Mouse (Mus musculus) spleen, adult 2 months (tissue): Measurements from ENCODE around the gene Sin3b.

ENCODE experiments used
- CTCF ChIP-seq: fragments of 200-500 bp; IDR thresholded peaks from 2 replicates; pipeline ENCODE4 v1.5.1; 2011; ENCODE audit warnings: mild to moderate bottlenecking, inconsistent platforms; ENCODE audit not compliant: insufficient read depth, insufficient read length, insufficient replicate concordance; ENCODE audit errors: extremely low read depth
- POLR2A ChIP-seq: fragments of 200-500 bp; IDR thresholded peaks from 2 replicates; pipeline ENCODE4 v1.6.1; 2011; ENCODE audit warnings: low read depth, low read length, inconsistent platforms

DNA sequence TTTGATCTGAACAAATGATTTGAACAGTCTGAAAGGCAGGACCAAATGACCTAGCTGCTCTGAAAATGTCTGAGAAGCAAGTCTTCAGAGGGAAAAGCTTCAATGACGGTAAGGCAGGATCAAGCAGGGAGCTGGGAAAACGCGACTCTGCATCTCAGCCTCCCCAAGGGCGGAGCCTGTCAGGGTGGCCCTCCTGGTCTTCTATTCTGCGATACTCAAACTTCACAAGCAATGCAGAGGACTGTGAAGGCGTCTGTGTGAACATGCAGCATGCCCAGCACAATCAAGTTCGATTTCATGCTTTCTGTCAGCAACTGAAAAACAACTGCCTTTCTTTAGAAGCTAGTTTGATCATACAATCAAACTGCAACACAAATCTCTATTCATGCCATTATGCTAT is 43.7 kb downstream of the Sin3b start:
- no peak for TF ChIP-seq POLR2A
- no peak for TF ChIP-seq CTCF
